Mouse (Mus musculus): ENCODE results near the gene Crygs.
A peak's percentile ranks its signal among the peaks of the same experiment; 100 is the strongest.
"Not testable (repeated sequence)": the region's sequence is repeated elsewhere in the genome, so short reads cannot be mapped to it uniquely, and the experiment has no call there.

Crygs gene

DNA sequence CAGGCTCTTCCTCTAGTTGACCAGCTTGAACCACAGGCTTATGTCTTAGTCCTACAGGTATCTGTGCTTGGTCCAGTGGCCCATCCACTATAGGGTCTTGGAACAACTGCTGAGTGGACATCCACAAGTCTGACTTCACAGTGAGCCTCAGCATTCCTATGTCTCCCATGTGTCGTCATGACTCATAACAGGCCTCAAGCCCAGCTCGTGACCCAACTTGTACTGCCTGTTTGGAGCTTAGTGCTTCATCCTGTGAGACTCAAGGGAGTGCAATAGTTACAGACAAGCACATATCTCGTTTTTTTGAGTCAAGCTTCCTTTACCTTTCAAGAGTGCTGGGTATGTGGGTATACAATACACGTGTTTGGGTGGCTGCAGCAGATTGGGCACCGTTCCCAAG lies 28.7 kb downstream of the Crygs start:
- no peak for DNase-seq

DNA sequence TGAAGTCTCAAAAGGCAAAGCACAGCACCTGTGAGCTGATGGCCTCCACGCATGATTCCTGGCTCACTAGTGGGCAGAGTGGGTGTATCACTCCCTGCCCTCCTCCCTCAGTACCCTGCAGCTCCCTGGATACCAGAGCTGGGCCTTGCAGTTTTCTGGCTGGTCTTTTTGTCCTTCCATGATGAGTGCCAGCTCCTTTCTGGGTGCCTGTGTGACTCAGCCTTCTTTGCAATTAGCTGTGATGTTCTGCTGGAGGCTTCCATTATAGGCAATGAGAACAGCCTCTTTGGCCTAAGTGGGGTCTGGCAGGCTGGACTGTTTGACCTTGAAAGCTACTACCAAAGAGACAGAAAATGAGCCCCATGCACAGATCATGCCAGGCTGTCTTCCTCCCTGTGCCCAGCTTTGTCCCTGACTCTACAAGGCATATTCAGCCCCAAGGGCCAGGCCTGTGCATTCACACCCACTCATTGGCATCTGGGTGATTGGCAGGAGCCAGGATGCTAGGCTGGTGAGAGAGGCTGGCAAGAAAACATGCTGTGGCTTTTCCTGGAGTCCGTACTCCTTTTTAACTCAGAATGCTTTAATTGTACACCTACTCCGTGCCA lies 32.0 kb downstream of the Crygs start:
- peak; percentile 32 for DNase-seq

DNA sequence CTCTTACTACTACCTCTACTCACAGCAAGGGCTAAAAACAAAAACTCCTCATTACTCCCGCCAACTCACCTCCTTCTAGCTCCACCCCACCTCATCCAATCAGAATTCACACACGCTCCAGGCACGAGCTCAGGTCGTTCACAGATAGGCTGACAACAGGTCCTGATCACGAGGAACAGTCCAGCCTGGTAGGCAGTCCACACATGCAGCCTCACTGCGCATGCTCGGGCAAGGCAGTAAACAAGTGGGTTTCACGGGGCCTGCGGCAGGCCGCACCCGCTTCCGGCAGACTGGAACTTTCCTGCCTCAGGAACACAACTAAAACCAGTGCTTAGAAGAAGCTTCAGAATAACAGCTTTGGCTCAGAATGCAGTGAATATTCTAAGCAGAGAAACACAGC lies 33.1 kb downstream of the Crygs start:
- DNase-seq: not testable (repeated sequence)

DNA sequence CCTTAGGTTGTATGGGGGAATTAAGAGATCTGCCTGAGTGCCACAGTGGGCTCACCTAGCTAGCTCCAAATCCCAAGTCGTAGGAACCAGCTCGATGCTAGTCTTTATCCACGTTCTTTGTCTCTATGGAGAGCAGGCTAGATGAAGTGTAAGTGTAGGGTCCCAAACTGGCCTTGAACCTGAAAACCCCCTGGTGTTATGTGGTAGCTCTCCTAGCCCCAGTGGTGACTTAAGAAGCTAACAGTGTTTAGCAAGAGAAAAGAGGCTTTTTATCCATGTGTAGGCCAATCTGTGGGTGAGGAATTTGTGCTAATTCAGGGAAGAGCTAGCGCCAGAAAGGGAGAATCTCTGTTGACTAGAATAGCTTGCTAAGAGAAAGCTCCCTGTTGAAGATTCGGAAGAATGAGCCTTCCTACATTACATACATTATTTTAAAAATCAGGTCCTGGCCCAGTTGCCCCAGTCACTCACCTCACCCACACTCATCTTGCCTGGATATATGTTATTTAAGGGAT lies 35.8 kb downstream of the Crygs start:
- no peak for DNase-seq

DNA sequence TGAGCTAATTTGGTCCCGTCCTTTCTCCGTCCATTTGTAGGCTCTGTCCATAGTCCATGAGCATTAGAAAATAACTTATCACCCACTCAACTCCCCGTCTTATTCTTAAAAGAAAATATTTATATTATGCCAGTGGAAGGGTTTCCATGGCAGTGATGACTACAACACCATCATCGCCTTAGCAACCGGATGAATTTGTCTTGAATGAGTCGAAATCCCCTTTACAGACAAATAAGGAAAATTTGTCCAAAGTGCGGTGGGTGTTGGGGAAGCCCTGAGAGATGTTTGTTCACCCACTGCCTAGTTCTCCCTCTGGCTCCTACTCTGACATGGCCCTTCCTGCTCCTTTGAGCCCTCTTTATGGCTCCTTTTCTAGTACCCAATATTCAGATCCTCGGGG lies 42.7 kb downstream of the Crygs start:
- peak; percentile 28 for DNase-seq

DNA sequence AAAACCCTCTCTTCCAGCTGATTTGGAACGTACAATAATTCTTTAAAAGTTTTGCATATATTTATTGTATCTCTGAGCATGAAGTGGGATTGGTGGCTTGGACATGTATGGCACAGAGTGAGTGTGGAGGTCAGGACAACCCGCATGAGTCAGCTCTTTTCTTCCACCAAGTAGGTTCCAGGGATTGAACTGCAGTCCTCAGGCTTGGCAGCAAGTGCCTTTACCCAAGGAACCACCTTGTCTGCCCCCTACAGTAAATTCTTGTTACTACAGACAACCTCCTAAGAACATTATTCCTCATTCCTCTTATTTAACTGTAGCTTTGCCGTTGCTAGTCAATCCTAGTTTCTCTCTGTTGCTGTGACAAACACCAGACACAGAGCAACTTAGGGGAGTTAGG lies 44.0 kb downstream of the Crygs start:
- DNase-seq: no peak

DNA sequence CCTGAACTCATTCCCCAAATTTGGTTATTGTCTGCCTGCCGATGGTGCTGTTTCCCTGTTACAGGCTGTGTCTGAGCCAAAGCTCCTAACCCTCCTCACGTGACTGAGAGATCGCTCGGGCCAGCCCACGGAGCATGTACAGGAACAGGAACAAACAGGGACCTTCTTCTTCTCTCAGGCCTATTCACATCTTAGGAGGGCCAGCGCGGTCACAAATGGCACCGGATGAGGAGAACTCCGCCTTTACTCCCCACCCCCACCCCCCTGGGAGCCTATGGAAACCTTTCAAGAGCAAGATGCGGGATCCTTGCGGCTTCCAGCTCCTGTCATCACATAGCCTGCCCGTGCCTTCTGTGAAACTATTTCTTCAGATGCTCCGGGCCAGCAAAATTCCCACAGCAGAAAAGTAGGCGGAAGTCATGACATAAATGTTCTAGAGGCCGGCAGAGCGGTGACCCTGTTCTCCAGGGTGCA lies 44.6 kb downstream of the Crygs start:
- no peak for DNase-seq

DNA sequence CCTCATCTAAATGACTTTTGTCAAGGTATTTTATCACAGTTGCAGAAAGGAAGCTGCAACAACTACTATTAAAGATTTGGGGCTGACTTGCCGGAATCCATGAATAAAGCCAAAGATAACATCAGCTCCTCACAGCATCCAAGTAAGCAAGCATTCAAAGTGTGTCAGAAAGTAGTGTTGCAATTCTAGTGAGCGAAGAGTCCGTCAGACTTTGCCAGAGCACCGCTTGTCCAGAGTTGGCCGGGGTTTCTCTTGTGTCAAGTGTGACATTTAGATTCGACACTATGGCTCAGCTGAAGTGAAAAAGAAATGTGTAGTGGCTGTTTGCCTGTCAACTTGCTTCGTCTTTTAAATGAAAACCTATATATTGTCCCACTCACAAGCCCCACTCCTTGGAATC lies 45.8 kb downstream of the Crygs start:
- no peak for DNase-seq

Data from right cerebral cortex, adult 18-20 months (tissue).